Mouse (Mus musculus) v-Abl transformed pro-B cells (cell line): ENCODE data around the gene Olfr12.

Experiments used
- in situ Hi-C, 2 experiments: fragments of 400-800 bp; cut with MboI; formaldehyde crosslinking; loops; one replicate each; pipeline ENCODE4 v1.15.1; 2025; ENCODE audit not compliant: unreplicated experiment in 2 of 2

Olfr12 gene

GRCm38 (mm10) chr1:92638181-92638580 is 20.6 kb downstream of the Olfr12 start:
- in situ Hi-C loops: no loop called here

GRCm38 (mm10) chr1:92638736-92639135 is 21.1 kb downstream of the Olfr12 start:
- in situ Hi-C loops: no loop called here

- in situ Hi-C loops: no loop called here
Observed at GRCm38 (mm10) chr1:92640393-92640792, 22.8 kb downstream of the Olfr12 start.

GRCm38 (mm10) chr1:92641514-92642272 is 24.1 kb downstream of the Olfr12 start, which contains the start of gene Cops9:
Gene Cops9, minus strand, starts transcription at chr1:92641985.
- in situ Hi-C loops: no loop called here

GRCm38 (mm10) chr1:92643691-92644090 is 26.1 kb downstream of the Olfr12 start:
- in situ Hi-C loops: no loop called here

- in situ Hi-C loops: no loop called here
Observed at GRCm38 (mm10) chr1:92644916-92645315, 27.3 kb downstream of the Olfr12 start.

- in situ Hi-C loops: no loop called here
Observed at GRCm38 (mm10) chr1:92646111-92646510, 28.5 kb downstream of the Olfr12 start.

GRCm38 (mm10) chr1:92646601-92647000 is 29.0 kb downstream of the Olfr12 start:
- in situ Hi-C loops: no loop called here

GRCm38 (mm10) chr1:92647026-92647425 is 29.4 kb downstream of the Olfr12 start:
- in situ Hi-C loops: no loop called here

GRCm38 (mm10) chr1:92647752-92648151 is 30.2 kb downstream of the Olfr12 start:
- in situ Hi-C loops: no loop called here

GRCm38 (mm10) chr1:92648197-92648596 is 30.6 kb downstream of the Olfr12 start:
- in situ Hi-C loops: no loop called here

GRCm38 (mm10) chr1:92648673-92649072 is 31.1 kb downstream of the Olfr12 start, which contains the start of gene Otos:
Gene Otos, minus strand, starts transcription at chr1:92648841.
- in situ Hi-C loops: no loop called here

GRCm38 (mm10) chr1:92651467-92651866 is 33.9 kb downstream of the Olfr12 start:
- in situ Hi-C loops: no loop called here

- in situ Hi-C loops: no loop called here
Observed at GRCm38 (mm10) chr1:92653179-92653578, 35.6 kb downstream of the Olfr12 start.

- in situ Hi-C loops: no loop called here
Observed at GRCm38 (mm10) chr1:92654676-92655075, 37.1 kb downstream of the Olfr12 start.

- in situ Hi-C loops: no loop called here
Observed at GRCm38 (mm10) chr1:92657025-92657820, 39.6 kb downstream of the Olfr12 start.

- in situ Hi-C loops: no loop called here
Observed at GRCm38 (mm10) chr1:92659392-92659791, 41.8 kb downstream of the Olfr12 start.

- in situ Hi-C loops: no loop called here
Observed at GRCm38 (mm10) chr1:92667106-92667505, 49.5 kb downstream of the Olfr12 start.

- in situ Hi-C loops: no loop called here
Observed at GRCm38 (mm10) chr1:92669430-92669829, 51.8 kb downstream of the Olfr12 start.

- in situ Hi-C loops: no loop called here
Observed at GRCm38 (mm10) chr1:92671326-92671725, 53.7 kb downstream of the Olfr12 start.
